16 mouse cellular contexts compared by ENCODE assay signal in the genomic region with DNA sequence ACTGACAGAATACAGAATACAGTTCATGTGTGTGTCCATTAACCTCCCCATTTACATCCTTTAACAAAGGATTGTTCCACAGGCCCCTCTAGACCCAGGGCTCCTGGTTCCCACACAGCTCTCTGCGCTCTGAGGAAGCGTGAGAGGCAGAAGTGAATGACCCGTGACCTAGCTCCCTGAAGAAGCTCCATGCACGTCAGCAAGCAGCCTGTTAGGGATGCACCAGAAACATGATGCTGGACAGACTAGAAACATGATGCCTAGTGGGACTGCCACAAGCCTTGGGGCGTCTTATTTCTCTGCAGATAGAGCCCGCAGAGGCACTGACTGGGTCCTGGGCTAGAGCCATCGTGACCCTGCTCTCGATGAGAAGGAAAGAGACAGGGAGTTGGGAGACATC. TPM values are rescaled to one million over a fixed set of nuclear protein-coding genes. Genes with fewer than 3 reads are reported as not detected.
DNase-seq lines count a peak whose midpoint lies in the region; ATAC-seq and TF ChIP-seq lines count a peak whose summit lies in the region.
"Had no signal": no experiment of that assay in that cellular context is flagged by ENCODE, and none has a peak within 500 bp of the region (broad histone marks: within the 10 kb centered on the region; RNA-seq: fewer than 3 reads in every experiment).

No protein-coding gene starts in this region.

- no peak for TF ChIP-seq CTCF in lung, embryonic 14.5 days (IDR thresholded peaks at IDR 0.05; ENCODE audit: low read depth)
- TF ChIP-seq CTCF in lung, adult 2 months (IDR thresholded peaks at IDR 0.05; ENCODE audit: insufficient read depth, low read length), result no peak

- WGBS in lung, embryonic 14.5 days, result 60% methylated on average over 8 of the region's 8 CpGs
- WGBS in lung, adult 2 months, result 75% methylated on average over 8 of the region's 8 CpGs
- 31% methylated on average over 8 of the region's 8 CpGs for WGBS in embryonic facial prominence, embryonic 10.5 days
- WGBS in limb, embryonic 11.5 days, result 31% methylated on average over 8 of the region's 8 CpGs

- peak overlapping the region; percentile 18; the same call in 1 of the 2 replicates for H3K27ac ChIP-seq in lung, embryonic 14.5 days (ENCODE audit: low read depth)
- peak overlapping the region; percentile 87 for H3K27ac ChIP-seq in embryonic facial prominence, embryonic 10.5 days (replicated peaks)
- H3K27ac ChIP-seq in limb, embryonic 11.5 days (replicated peaks; ENCODE audit: low read depth, low read length), result peak overlapping the region; percentile 70; the same call in 1 of the 2 replicates
- H3K27ac ChIP-seq: heart, adult 2 months; midbrain, embryonic 15.5 days had no signal

- H3K4me1 ChIP-seq in lung, embryonic 14.5 days (ENCODE audit: insufficient read depth), result peaks cover 6% of the 10 kb centered on the region
- H3K4me1 ChIP-seq in lung, adult 2 months (ENCODE audit: control insufficient read depth, insufficient read depth, low read length), result no peaks in the 10 kb centered on the region
- peaks cover 57% of the 10 kb centered on the region for H3K4me1 ChIP-seq in embryonic facial prominence, embryonic 10.5 days
- H3K4me1 ChIP-seq in limb, embryonic 11.5 days (ENCODE audit: control insufficient read depth, insufficient read depth, low read length), result peaks cover 37% of the 10 kb centered on the region
- H3K4me1 ChIP-seq: midbrain, embryonic 15.5 days had no signal

- H3K9ac ChIP-seq in lung, embryonic 14.5 days, result no peak overlapping the region
- no peak overlapping the region for H3K9ac ChIP-seq in limb, embryonic 11.5 days (ENCODE audit: low read length)
- H3K9ac ChIP-seq: midbrain, embryonic 15.5 days had no signal

- no peak for ATAC-seq in lung, embryonic 14.5 days (ENCODE audit: insufficient read depth)
- no peak for ATAC-seq in limb, embryonic 11.5 days (ENCODE audit: insufficient number of reproducible peaks, low FRiP score, low TSS enrichment, low read depth)
- ATAC-seq: intestine, embryonic 16.5 days; midbrain, embryonic 15.5 days had no signal

- no peak overlapping the region for H3K4me3 ChIP-seq in lung, embryonic 14.5 days (ENCODE audit: low read depth, low read length)
- no peak overlapping the region for H3K4me3 ChIP-seq in lung, adult 2 months (replicated peaks; ENCODE audit: extremely low read depth, low read depth, low read length)
- H3K4me3 ChIP-seq in embryonic facial prominence, embryonic 10.5 days, result no peak overlapping the region
- no peak overlapping the region for H3K4me3 ChIP-seq in limb, embryonic 11.5 days (ENCODE audit: low read depth, low read length)
- H3K4me3 ChIP-seq: heart, adult 2 months; midbrain, embryonic 15.5 days had no signal

- H3K4me2 ChIP-seq in lung, embryonic 14.5 days, result no peak overlapping the region
- no peak overlapping the region for H3K4me2 ChIP-seq in limb, embryonic 11.5 days (ENCODE audit: low read depth, severe bottlenecking)
- H3K4me2 ChIP-seq: midbrain, embryonic 15.5 days had no signal

- no peaks in the 10 kb centered on the region for H3K27me3 ChIP-seq in lung, embryonic 14.5 days (ENCODE audit: insufficient read depth, low read length)
- no peaks in the 10 kb centered on the region for H3K27me3 ChIP-seq in embryonic facial prominence, embryonic 10.5 days (replicated peaks; ENCODE audit: low read depth, poor library complexity, severe bottlenecking)
- no peaks in the 10 kb centered on the region for H3K27me3 ChIP-seq in limb, embryonic 11.5 days (ENCODE audit: control insufficient read depth, insufficient read depth, low read length)
- H3K27me3 ChIP-seq: midbrain, embryonic 15.5 days had no signal

- H3K9me3 ChIP-seq in lung, embryonic 14.5 days (ENCODE audit: low read depth, low read length), result no peaks in the 10 kb centered on the region
- no peaks in the 10 kb centered on the region for H3K9me3 ChIP-seq in embryonic facial prominence, embryonic 10.5 days
- no peaks in the 10 kb centered on the region for H3K9me3 ChIP-seq in limb, embryonic 11.5 days (ENCODE audit: control insufficient read depth, low read length)
- H3K9me3 ChIP-seq: G1E; midbrain, embryonic 15.5 days had no signal

- DNase-seq in embryo, embryonic 10 days (ENCODE audit: low spot score), result peak; percentile 62
- no peak for DNase-seq in embryo, embryonic 9.5 days (ENCODE audit: extremely low spot score)
- DNase-seq in lung, embryonic 14.5 days, result no peak
- no peak for DNase-seq in lung, adult 2 months
- DNase-seq in embryonic facial prominence, embryonic 10.5 days (ENCODE audit: low spot score), result peak; percentile 47
- peak; percentile 32 for DNase-seq in limb, embryonic 11.5 days (ENCODE audit: low spot score)
- DNase-seq in layer of hippocampus, adult 18-20 months (ENCODE audit: low spot score in 2 of 2), result no peak
- DNase-seq in retina, postnatal 1 day, result no peak
- DNase-seq: adrenal gland, postnatal 25 days; heart, adult 2 months; heart, postnatal 14 days; left cerebral cortex, postnatal 4 days; thymus, postnatal 14 days had no signal

- TF ChIP-seq POLR2A in lung, adult 2 months (IDR thresholded peaks at IDR 0.05; ENCODE audit: borderline replicate concordance, extremely low read depth, low read depth, low read length), result no peak

- H3K36me3 ChIP-seq in lung, embryonic 14.5 days (ENCODE audit: insufficient read depth), result peaks cover 25% of the 10 kb centered on the region
- peaks cover 51% of the 10 kb centered on the region for H3K36me3 ChIP-seq in embryonic facial prominence, embryonic 10.5 days (replicated peaks)
- peaks cover 2% of the 10 kb centered on the region; the same call in 1 of the 2 replicates for H3K36me3 ChIP-seq in limb, embryonic 11.5 days (ENCODE audit: control insufficient read depth, insufficient read depth, low read length)
- H3K36me3 ChIP-seq: G1E had no signal

RNA-seq across cellular contexts. Expression of a gene that starts 23.4 kb away (rescaled TPM):
- 8.4 and 8.5 TPM in 2 replicates for polyA plus RNA-seq in lung, embryonic 14.5 days (2014; fragmentation: Nextera tagmentation; extraction: Ambion mirVana)
- polyA plus RNA-seq in lung, adult 2 months (2012; rRNA removed), result 18.6 and 19.7 TPM in 2 replicates
- 10.6 and 11.9 TPM in 2 replicates for polyA plus RNA-seq in embryonic facial prominence, embryonic 10.5 days (2016; fragmentation: Nextera tagmentation; extraction: Ambion mirVana)
- polyA plus RNA-seq in limb, embryonic 11.5 days (2014; fragmentation: Nextera tagmentation; extraction: Ambion mirVana), result 10.3 and 11.7 TPM in 2 replicates
- total RNA-seq in layer of hippocampus, adult 18-20 months (2021), result 10 to 100 TPM; 14.8 to 15.6 TPM
- polyA plus RNA-seq: G1E had no signal

RNA-seq across cellular contexts. Expression of a gene that starts 55.5 kb away (rescaled TPM):
- 17.6 and 21.2 TPM in 2 replicates for polyA plus RNA-seq in lung, embryonic 14.5 days (2014; fragmentation: Nextera tagmentation; extraction: Ambion mirVana)
- 46.2 and 49.4 TPM in 2 replicates for polyA plus RNA-seq in lung, adult 2 months (2012; rRNA removed)
- polyA plus RNA-seq in embryonic facial prominence, embryonic 10.5 days (2016; fragmentation: Nextera tagmentation; extraction: Ambion mirVana), result 11.4 and 12.1 TPM in 2 replicates
- 14.9 and 15.4 TPM in 2 replicates for polyA plus RNA-seq in limb, embryonic 11.5 days (2014; fragmentation: Nextera tagmentation; extraction: Ambion mirVana)
- total RNA-seq in layer of hippocampus, adult 18-20 months (2021), result 10 to 100 TPM; 38.9 to 41.7 TPM
- total RNA-seq: G1E had no signal
- polyA plus RNA-seq: G1E had no signal

Comparison
In these comparisons a context has a peak if more than half of its experiments do, and no peak if none do; other contexts are left out.
1. DNase-seq: peak in embryo, embryonic 10 days (single experiment), embryonic facial prominence, embryonic 10.5 days (single experiment) and limb, embryonic 11.5 days (single experiment); none in embryo, embryonic 9.5 days (single experiment), lung, embryonic 14.5 days (single experiment), lung, adult 2 months (single experiment), layer of hippocampus, adult 18-20 months (0 of 2) and retina, postnatal 1 day (single experiment).
2. H3K27ac ChIP-seq: peak in every context shown above with its lines; median percentile 87 in embryonic facial prominence, embryonic 10.5 days; 70 in limb, embryonic 11.5 days; 18 in lung, embryonic 14.5 days.